Comparison of ENCODE assay signal across 24 mouse cellular contexts in genomic region chr2:128975572-128975971, GRCm38 (mm10). TPM values are rescaled to one million over a fixed set of nuclear protein-coding genes. Genes with fewer than 3 reads are reported as not detected.
DNase-seq lines count a peak whose midpoint lies in the region; ATAC-seq and TF ChIP-seq lines count a peak whose summit lies in the region.
"Had no signal": no experiment of that assay in that cellular context is flagged by ENCODE, and none has a peak within 500 bp of the region (broad histone marks: within the 10 kb centered on the region; RNA-seq: fewer than 3 reads in every experiment).

No protein-coding gene starts in this region.

- no peak overlapping the region for H3K4me2 ChIP-seq in midbrain, embryonic 11.5 days
- H3K4me2 ChIP-seq: embryonic facial prominence, embryonic 12.5 days; forebrain, embryonic 13.5 days; forebrain, embryonic 15.5 days had no signal

- no peak overlapping the region for H3K27ac ChIP-seq in midbrain, embryonic 11.5 days (ENCODE audit: low read depth, low read length)
- no peak overlapping the region for H3K27ac ChIP-seq in midbrain, embryonic 10.5 days (replicated peaks)
- H3K27ac ChIP-seq in MEL (ENCODE audit: control insufficient read depth, low read depth, low read length) = 0 out of 2 replicates have a peak overlapping the region, but pooled peaks have one; percentile 23
- H3K27ac ChIP-seq: embryonic facial prominence, embryonic 10.5 days; embryonic facial prominence, embryonic 12.5 days; forebrain, embryonic 13.5 days; forebrain, embryonic 15.5 days had no signal

- H3K9me3 ChIP-seq in midbrain, embryonic 11.5 days (ENCODE audit: control insufficient read depth, low read length) = no peaks in the 10 kb centered on the region
- no peaks in the 10 kb centered on the region for H3K9me3 ChIP-seq in midbrain, embryonic 10.5 days (replicated peaks)
- no peaks in the 10 kb centered on the region for H3K9me3 ChIP-seq in MEL (replicated peaks; ENCODE audit: insufficient read depth, low read length)
- H3K9me3 ChIP-seq: embryonic facial prominence, embryonic 10.5 days; embryonic facial prominence, embryonic 12.5 days; forebrain, embryonic 13.5 days; forebrain, embryonic 15.5 days; G1E had no signal

- H3K36me3 ChIP-seq in midbrain, embryonic 11.5 days (ENCODE audit: control insufficient read depth, insufficient read depth, low read length) = no peaks in the 10 kb centered on the region
- no peaks in the 10 kb centered on the region for H3K36me3 ChIP-seq in midbrain, embryonic 10.5 days
- H3K36me3 ChIP-seq in MEL (ENCODE audit: control insufficient read depth in 1 of 2, insufficient read depth in 2 of 2, low read length in 2 of 2) = peaks cover 0 to 22% of the 10 kb centered on the region in 2 experiments; a peak in 2 of 4 replicates
- H3K36me3 ChIP-seq: embryonic facial prominence, embryonic 10.5 days; embryonic facial prominence, embryonic 12.5 days; forebrain, embryonic 15.5 days; G1E had no signal

- WGBS in midbrain, embryonic 11.5 days = 85% methylated on average over 4 of the region's 4 CpGs
- 86% methylated on average over 4 of the region's 4 CpGs for WGBS in midbrain, embryonic 10.5 days

- no peak for ATAC-seq in midbrain, embryonic 11.5 days (ENCODE audit: low FRiP score)
- ATAC-seq: activated CD4-positive, CD25-positive, alpha-beta regulatory T cell, adult 4 months; CD4-positive, CD25-positive, alpha-beta regulatory T cell, adult 4 months; forebrain, embryonic 13.5 days; forebrain, embryonic 15.5 days; forebrain, postnatal 0 days; Patski had no signal

- H3K79me2 ChIP-seq in MEL (ENCODE audit: control insufficient read depth, insufficient read depth, low read length, poor library complexity) = no peaks in the 10 kb centered on the region

- H3K9ac ChIP-seq in midbrain, embryonic 11.5 days (ENCODE audit: low read length) = no peak overlapping the region
- peak overlapping the region; percentile 68 for H3K9ac ChIP-seq in MEL (ENCODE audit: control insufficient read depth, low read depth, low read length, poor library complexity, severe bottlenecking)
- H3K9ac ChIP-seq: embryonic facial prominence, embryonic 12.5 days; forebrain, embryonic 13.5 days; forebrain, embryonic 15.5 days; forebrain, postnatal 0 days had no signal

- no peak for TF ChIP-seq POLR2A in MEL (IDR thresholded peaks at IDR 0.05; ENCODE audit: control insufficient read depth in 1 of 2, insufficient read depth in 1 of 2, low read depth in 1 of 2, low read length in 2 of 2, poor library complexity in 1 of 2)

- no peak for TF ChIP-seq CTCF in MEL (IDR thresholded peaks at IDR 0.05 in 2 of 3, conservative IDR thresholded peaks at IDR 0.05 in 1 of 3; ENCODE audit: control insufficient read depth in 1 of 3, insufficient read depth in 1 of 3, low read depth in 2 of 3, low read length in 3 of 3, poor library complexity in 1 of 3, severe bottlenecking in 1 of 3)

- H3K27me3 ChIP-seq in midbrain, embryonic 11.5 days (ENCODE audit: control insufficient read depth, insufficient read depth, low read length) = no peaks in the 10 kb centered on the region
- H3K27me3 ChIP-seq in midbrain, embryonic 10.5 days (ENCODE audit: low read depth, poor library complexity, severe bottlenecking) = no peaks in the 10 kb centered on the region
- no peaks in the 10 kb centered on the region for H3K27me3 ChIP-seq in MEL (ENCODE audit: control insufficient read depth in 1 of 2, insufficient read depth in 2 of 2, low read length in 2 of 2)
- H3K27me3 ChIP-seq: CH12.LX; embryonic facial prominence, embryonic 12.5 days; forebrain, embryonic 13.5 days; forebrain, embryonic 15.5 days; Patski had no signal

- peak; percentile 37 for DNase-seq in midbrain, embryonic 11.5 days (ENCODE audit: low spot score, missing footprints)
- DNase-seq in midbrain, embryonic 10.5 days (ENCODE audit: low spot score) = no peak
- DNase-seq in MEL (ENCODE audit: low read depth, low spot score) = peak; percentile 60
- DNase-seq in frontal cortex, postnatal 25 days (ENCODE audit: low spot score in 2 of 2) = no peak
- DNase-seq in yolk sac, embryonic 10.5 days (ENCODE audit: low spot score) = no peak
- DNase-seq: adrenal gland, adult 8-10 months; adrenal gland, postnatal 14 days; adrenal gland, postnatal 36 days; B cell, adult 2 months; cerebellum, adult 11-12 months; cerebellum, adult 2 months; cerebellum, adult 9-10 months; cerebellum, postnatal 10 days; cerebellum, postnatal 25 days; forebrain, postnatal 0 days had no signal

- no peaks in the 10 kb centered on the region for H3K4me1 ChIP-seq in midbrain, embryonic 11.5 days (ENCODE audit: control insufficient read depth, insufficient read depth, low read length)
- no peaks in the 10 kb centered on the region for H3K4me1 ChIP-seq in midbrain, embryonic 10.5 days
- peaks cover 8 to 19% of the 10 kb centered on the region in 2 experiments for H3K4me1 ChIP-seq in MEL (ENCODE audit: control insufficient read depth in 1 of 2, insufficient read depth in 2 of 2, low read length in 2 of 2)
- H3K4me1 ChIP-seq: embryonic facial prominence, embryonic 10.5 days; embryonic facial prominence, embryonic 12.5 days; forebrain, embryonic 13.5 days; forebrain, embryonic 15.5 days had no signal

- TF ChIP-seq RAD21 in MEL (IDR thresholded peaks at IDR 0.05; ENCODE audit: low read depth, low read length) = no peak

- H3K4me3 ChIP-seq in midbrain, embryonic 11.5 days (ENCODE audit: low read depth, low read length) = no peak overlapping the region
- H3K4me3 ChIP-seq in midbrain, embryonic 10.5 days = no peak overlapping the region
- H3K4me3 ChIP-seq in MEL (ENCODE audit: control insufficient read depth in 1 of 2, insufficient read depth in 1 of 2, low read depth in 2 of 2, low read length in 2 of 2) = peak overlapping the region; percentile 38 to 65; a peak in 3 of 4 replicates
- H3K4me3 ChIP-seq: embryonic facial prominence, embryonic 10.5 days; embryonic facial prominence, embryonic 12.5 days; forebrain, embryonic 13.5 days; forebrain, embryonic 15.5 days had no signal

- no peak for TF ChIP-seq EP300 in MEL (IDR thresholded peaks at IDR 0.05; ENCODE audit: low read depth in 1 of 2, low read length in 2 of 2)

TF ChIP-seq in MEL, 35 proteins besides CTCF, POLR2A, EP300 and RAD21:
- TF ChIP-seq ZNF384 (IDR thresholded peaks at IDR 0.05; ENCODE audit: low read depth, low read length) (peak; percentile 80), ELF1 (IDR thresholded peaks at IDR 0.05; ENCODE audit: low read depth, low read length) (0 out of 2 replicates have a peak, but pooled peaks have one; percentile 10), CHD1 (IDR thresholded peaks at IDR 0.05; ENCODE audit: low read depth, low read length) (no peak), SIN3A (IDR thresholded peaks at IDR 0.05; ENCODE audit: low read length) (0 out of 2 replicates have a peak, but pooled peaks have one; percentile 25), BHLHE40 (IDR thresholded peaks at IDR 0.05; ENCODE audit: borderline replicate concordance, low read depth, low read length) (peak; percentile 78; the same call in 1 of the 2 replicates)

RNA-seq across cellular contexts. Expression of gene Gm10762, which starts 8.0 kb away (rescaled TPM):
- 20.3 and 22.1 TPM in 2 replicates for polyA plus RNA-seq in midbrain, embryonic 11.5 days (2014; fragmentation: Nextera tagmentation; extraction: Ambion mirVana)
- 16.1 and 19.6 TPM in 2 replicates for polyA plus RNA-seq in midbrain, embryonic 10.5 days (2016; fragmentation: Nextera tagmentation; extraction: Ambion mirVana)
- total RNA-seq in MEL (2012; rRNA removed) = 2.5 and 2.6 TPM in 2 replicates
- polyA plus RNA-seq in MEL (2012; ENCODE audit: insufficient read depth in 1 of 2, insufficient read length in 2 of 2, low read depth in 1 of 2, low replicate concordance in 2 of 2, missing spikeins in 1 of 2) = 1 to 10 TPM in 1 of 2 experiments, not detected in 1; 3.1 TPM

RNA-seq across cellular contexts. Expression of gene Zc3h6, which starts 8.4 kb away (rescaled TPM):
- polyA plus RNA-seq in midbrain, embryonic 11.5 days (2014; fragmentation: Nextera tagmentation; extraction: Ambion mirVana) = 2.3 and 2.7 TPM in 2 replicates
- polyA plus RNA-seq in midbrain, embryonic 10.5 days (2016; fragmentation: Nextera tagmentation; extraction: Ambion mirVana) = 1.5 and 1.9 TPM in 2 replicates
- total RNA-seq in MEL (2012; rRNA removed) = 0.65 and 0.69 TPM in 2 replicates
- polyA plus RNA-seq in MEL (2012; ENCODE audit: insufficient read depth in 1 of 2, insufficient read length in 2 of 2, low read depth in 1 of 2, low replicate concordance in 2 of 2, missing spikeins in 1 of 2) = 1 to 10 TPM in 1 of 2 experiments, not detected in 1; 1.4 TPM

RNA-seq across cellular contexts. Expression of gene Zc3h8, which starts 31.7 kb away (rescaled TPM):
- polyA plus RNA-seq in midbrain, embryonic 11.5 days (2014; fragmentation: Nextera tagmentation; extraction: Ambion mirVana) = 8.3 and 8.5 TPM in 2 replicates
- 8.8 and 9.0 TPM in 2 replicates for polyA plus RNA-seq in midbrain, embryonic 10.5 days (2016; fragmentation: Nextera tagmentation; extraction: Ambion mirVana)
- 4.7 and 6.5 TPM in 2 replicates for total RNA-seq in MEL (2012; rRNA removed)
- polyA plus RNA-seq in MEL (2012; ENCODE audit: insufficient read depth in 1 of 2, insufficient read length in 2 of 2, low read depth in 1 of 2, low replicate concordance in 2 of 2, missing spikeins in 1 of 2) = 1 to 10 TPM in 1 of 2 experiments, not detected in 1; 5.8 TPM

Comparison
In these comparisons a context has a peak if more than half of its experiments do, and no peak if none do; other contexts are left out.
1. DNase-seq: peak in midbrain, embryonic 11.5 days (single experiment) and MEL (single experiment); none in midbrain, embryonic 10.5 days (single experiment), frontal cortex, postnatal 25 days (0 of 2) and yolk sac, embryonic 10.5 days (single experiment).
2. H3K4me3 ChIP-seq: peak in MEL (2 of 2); none in midbrain, embryonic 11.5 days (single experiment) and midbrain, embryonic 10.5 days (single experiment).